Mouse (Mus musculus) intestine, embryonic 14.5 days (tissue): ENCODE data around the gene Sphk1. TPM values are rescaled to one million over a fixed set of nuclear protein-coding genes. Genes with fewer than 3 reads are reported as not detected.
A peak's percentile ranks its signal among the peaks of the same experiment; 100 is the strongest.
"Not testable (repeated sequence)": the region's sequence is repeated elsewhere in the genome, so short reads cannot be mapped to it uniquely, and the experiment has no call there.

Experiments used
- ATAC-seq: fragments of 200-750 bp; cut with Nextera tagmentation; replicated peaks from 2 replicates; pipeline ENCODE4 v1.8.0; 2017; ENCODE audit warnings: low read depth, moderate number of reproducible peaks, moderate TSS enrichment, moderate library complexity; ENCODE audit not compliant: low FRiP score, low TSS enrichment
- DNase-seq: peaks from one replicate; pipeline ENCODE4 v3.0.0-alpha.2; 2018; ENCODE audit warnings: low spot score
- H3K27ac ChIP-seq: fragments of 300-500 bp; sonication (generic); 2 replicates; pipeline ENCODE4 v1.5.1; 2014; ENCODE audit warnings: low read depth, mild to moderate bottlenecking, control low read depth
- H3K27me3 ChIP-seq: fragments of 300-500 bp; sonication (generic); replicated peaks from 2 replicates; pipeline ENCODE4 v1.6.1; 2014; ENCODE audit warnings: low read length, control low read depth; ENCODE audit not compliant: control insufficient read depth, insufficient read depth
- H3K36me3 ChIP-seq: fragments of 300-500 bp; sonication (generic); 2 replicates; pipeline ENCODE4 v1.6.1; 2014; ENCODE audit warnings: low read length, control low read depth; ENCODE audit not compliant: control insufficient read depth, insufficient read depth
- H3K4me1 ChIP-seq: fragments of 300-500 bp; sonication (generic); replicated peaks from 2 replicates; pipeline ENCODE4 v1.6.1; 2014; ENCODE audit warnings: low read length, control low read depth, mixed read lengths; ENCODE audit not compliant: control insufficient read depth, insufficient read depth
- H3K4me2 ChIP-seq: fragments of 300-500 bp; sonication (generic); 2 replicates; pipeline ENCODE4 v1.6.1; 2014; ENCODE audit warnings: low read length
- H3K4me3 ChIP-seq: fragments of 300-500 bp; sonication (generic); 2 replicates; pipeline ENCODE4 v1.5.1; 2014; ENCODE audit warnings: low read depth, low read length, control low read depth, mixed read lengths
- H3K9ac ChIP-seq: fragments of 300-500 bp; sonication (generic); 2 replicates; pipeline ENCODE4 v1.6.1; 2014; ENCODE audit warnings: mild to moderate bottlenecking, low read length
- H3K9me3 ChIP-seq: fragments of 300-500 bp; sonication (generic); 2 replicates; pipeline ENCODE4 v1.6.1; 2016; ENCODE audit warnings: low read length, control low read depth; ENCODE audit not compliant: control insufficient read depth
- WGBS: fragments of 180-500 bp; shearing (Covaris S2); extraction: QIAGEN DNeasy Blood & Tissue Kit; methylation state at CpG from one replicate; pipeline ENCODE4 v1.1.7; 2014; 5-methylcytosine and 5-hydroxymethylcytosine counted together
- polyA plus RNA-seq: library from polyadenylated mRNA; unstranded; fragments of >200 nt; fragmentation: Nextera tagmentation; extraction: Ambion mirVana; gene quantifications from 2 replicates; pipeline ENCODE4 v1.2.1, GENCODE M21; 2014

Sphk1 gene
- polyA plus RNA-seq, 1 experiment from 2014 or later: 4.5 TPM

DNA sequence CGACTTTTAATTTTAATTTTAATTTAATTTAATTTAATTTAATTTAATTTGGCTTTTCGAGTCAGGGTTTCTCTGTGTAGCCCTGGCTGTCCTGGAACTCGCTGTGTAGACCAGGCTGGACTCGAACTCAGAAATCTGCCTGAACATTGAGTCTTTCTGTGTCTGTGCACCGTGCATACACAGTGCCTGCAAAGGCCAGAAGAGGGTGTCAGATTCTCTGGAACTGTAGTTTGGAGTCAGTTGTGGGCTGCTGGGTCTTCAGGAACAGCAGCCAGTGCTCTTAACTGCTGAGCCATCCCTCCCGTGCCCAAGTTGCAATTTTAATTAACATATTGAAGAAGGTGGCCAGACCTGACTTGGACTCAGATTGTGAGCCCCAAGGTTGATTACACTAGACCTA, 39.4 kb upstream of the Sphk1 start:
- H3K4me1 ChIP-seq: peaks cover 12% of the 10 kb centered on the region; the same call in 1 of the 2 replicates
- H3K27ac ChIP-seq: peak overlapping the region; percentile 92
- peaks cover 14% of the 10 kb centered on the region for H3K36me3 ChIP-seq
- H3K27me3 ChIP-seq: no peaks in the 10 kb centered on the region
- WGBS: 68% methylated on average over 6 of the region's 6 CpGs
- H3K9me3 ChIP-seq: no peaks in the 10 kb centered on the region
- DNase-seq (no peak), ATAC-seq (no peak)
- no peak overlapping the region for H3K9ac ChIP-seq
- peak overlapping the region; percentile 70 for H3K4me2 ChIP-seq
- no peak overlapping the region for H3K4me3 ChIP-seq

DNA sequence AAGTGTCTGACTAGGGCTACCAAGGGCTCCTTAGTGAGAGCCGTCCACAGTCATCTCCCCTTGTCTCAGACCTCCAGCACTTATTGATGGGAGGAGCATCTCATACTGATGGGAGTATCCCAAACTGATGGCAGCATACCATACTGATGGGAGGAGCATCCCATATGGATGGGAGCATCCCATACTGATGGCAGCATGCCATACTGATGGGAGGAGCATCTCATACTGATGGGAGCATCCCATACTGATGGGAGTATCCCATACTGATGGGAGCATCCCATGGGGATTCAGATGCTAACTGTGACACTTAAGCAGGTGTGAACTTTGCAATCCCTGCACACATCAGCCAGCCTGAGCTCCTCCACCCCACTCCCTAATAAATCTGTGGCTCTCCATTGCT, 38.2 kb upstream of the Sphk1 start:
- not testable (repeated sequence) for H3K9me3 ChIP-seq, H3K9ac ChIP-seq, H3K4me3 ChIP-seq, H3K4me2 ChIP-seq, H3K36me3 ChIP-seq, ATAC-seq, H3K27me3 ChIP-seq, H3K27ac ChIP-seq, DNase-seq
- H3K4me1 ChIP-seq: peaks cover 12% of the 10 kb centered on the region; the same call in 1 of the 2 replicates
- 100% methylated on average over 1 of the region's 1 CpGs for WGBS

DNA sequence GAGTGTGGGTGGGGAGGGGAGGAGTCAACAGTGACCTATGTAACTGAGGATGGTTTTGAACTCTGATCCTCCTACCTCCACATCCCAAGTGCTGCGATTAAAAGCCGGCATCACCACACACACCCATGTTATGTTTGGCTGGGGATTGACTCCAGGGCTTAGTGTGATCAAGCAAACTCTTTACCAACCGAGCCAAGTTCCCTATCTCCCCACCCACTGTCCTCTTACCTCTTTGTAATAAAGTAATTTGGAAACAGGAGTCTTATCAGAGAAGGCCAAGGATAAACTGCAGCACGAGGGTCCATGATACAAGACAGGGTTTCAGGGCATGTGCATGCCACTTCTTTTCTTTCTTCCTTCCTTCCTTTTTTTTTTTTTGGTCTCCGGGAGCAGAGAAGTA, 37.5 kb upstream of the Sphk1 start:
- H3K27me3 ChIP-seq: no peaks in the 10 kb centered on the region
- no peak overlapping the region for H3K4me3 ChIP-seq
- DNase-seq: no peak
- H3K9me3 ChIP-seq: no peaks in the 10 kb centered on the region
- H3K4me1 ChIP-seq: peaks cover 12% of the 10 kb centered on the region; the same call in 1 of the 2 replicates
- no peak overlapping the region for H3K27ac ChIP-seq
- WGBS: 77% methylated on average over 5 of the region's 5 CpGs
- ATAC-seq: no peak
- H3K4me2 ChIP-seq: no peak overlapping the region
- H3K9ac ChIP-seq: no peak overlapping the region
- H3K36me3 ChIP-seq: no peaks in the 10 kb centered on the region

DNA sequence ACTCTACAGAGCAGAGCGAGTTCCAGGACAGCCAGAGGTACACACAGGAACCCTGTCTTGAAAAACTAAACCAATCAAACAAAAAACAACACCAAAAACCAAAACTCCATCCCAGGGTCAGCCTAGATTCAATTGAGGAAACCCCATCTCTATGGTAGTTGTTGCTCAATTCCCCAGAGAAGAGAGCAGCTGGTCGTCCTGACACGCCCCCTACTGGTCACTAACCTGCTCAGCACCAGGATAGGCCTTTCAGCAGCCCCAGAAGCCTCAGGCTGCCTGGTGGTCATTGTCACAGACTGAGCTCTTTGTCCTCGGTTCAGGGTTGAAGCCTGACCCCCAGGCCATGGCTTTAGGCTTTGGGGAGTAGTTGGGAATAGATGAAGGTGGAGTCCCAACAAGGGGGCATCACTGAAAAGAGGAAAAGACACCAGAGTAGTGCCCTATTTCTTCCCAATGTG, 36.9 kb upstream of the Sphk1 start, which contains the start of gene Prpsap1:
Prpsap1 (minus strand) TSS at position 408 of the 458 bp plus-strand sequence.
- no peaks in the 10 kb centered on the region for H3K27me3 ChIP-seq
- DNase-seq (peak; percentile 65), ATAC-seq (no peak)
- WGBS: 37% methylated on average over 4 of the region's 4 CpGs
- H3K4me1 ChIP-seq: peaks cover 10% of the 10 kb centered on the region; the same call in 1 of the 2 replicates
- H3K36me3 ChIP-seq: no peaks in the 10 kb centered on the region
- H3K9ac ChIP-seq: no peak within 1 kb of the TSS
- no peaks in the 10 kb centered on the region for H3K9me3 ChIP-seq
- peak within 1 kb of the TSS; percentile 84 for H3K27ac ChIP-seq
- H3K4me2 ChIP-seq: 0 out of 2 replicates have a peak within 1 kb of the TSS, but pooled peaks have one; percentile 9
- no peak within 1 kb of the TSS for H3K4me3 ChIP-seq

DNA sequence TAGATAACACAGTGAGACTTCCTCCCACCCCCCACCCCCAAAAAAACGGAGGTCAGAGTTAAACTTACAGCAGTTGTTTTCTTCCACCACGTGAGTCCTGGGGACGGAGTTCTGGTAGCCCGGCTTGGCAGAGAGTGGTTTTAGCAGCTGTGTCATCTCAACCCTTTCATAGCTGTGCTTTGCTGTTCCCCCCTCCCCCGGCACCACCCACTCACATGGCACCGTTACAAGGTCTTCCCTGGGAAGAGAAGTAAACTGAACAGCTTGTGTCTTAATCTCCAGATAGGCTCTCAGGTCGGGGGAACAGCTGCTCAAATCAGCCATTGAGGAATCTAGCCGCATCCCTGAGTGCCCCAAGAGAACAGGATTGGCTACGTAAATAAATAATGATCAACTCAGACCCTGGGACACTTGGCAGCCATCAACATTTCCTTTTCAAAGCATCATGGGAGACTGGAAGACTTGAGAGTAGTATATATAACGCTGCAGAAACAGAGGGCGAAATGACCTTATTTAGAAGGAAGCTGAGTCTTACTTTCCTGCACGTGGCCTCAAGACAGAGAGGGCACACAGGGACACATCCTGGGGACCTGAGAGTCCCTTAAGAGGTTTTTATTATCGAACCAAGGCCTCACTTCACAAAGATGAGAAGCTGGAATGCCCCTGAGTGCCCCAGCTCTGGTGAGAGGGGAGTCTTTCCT, 36.1 kb upstream of the Sphk1 start:
- Histone ChIP-seq H3K4me2 (0 out of 2 replicates have a peak overlapping the region, but pooled peaks have one; percentile 9), H3K4me3 (no peak overlapping the region), H3K27me3 (no peaks in the 10 kb centered on the region), H3K9ac (no peak overlapping the region), H3K27ac (peak overlapping the region; percentile 84), H3K9me3 (no peaks in the 10 kb centered on the region), H3K4me1 (peaks cover 6% of the 10 kb centered on the region; the same call in 1 of the 2 replicates), H3K36me3 (no peaks in the 10 kb centered on the region)
- 31% methylated on average over 13 of the region's 13 CpGs for WGBS
- peak; percentile 67 for DNase-seq
- no peak for ATAC-seq

DNA sequence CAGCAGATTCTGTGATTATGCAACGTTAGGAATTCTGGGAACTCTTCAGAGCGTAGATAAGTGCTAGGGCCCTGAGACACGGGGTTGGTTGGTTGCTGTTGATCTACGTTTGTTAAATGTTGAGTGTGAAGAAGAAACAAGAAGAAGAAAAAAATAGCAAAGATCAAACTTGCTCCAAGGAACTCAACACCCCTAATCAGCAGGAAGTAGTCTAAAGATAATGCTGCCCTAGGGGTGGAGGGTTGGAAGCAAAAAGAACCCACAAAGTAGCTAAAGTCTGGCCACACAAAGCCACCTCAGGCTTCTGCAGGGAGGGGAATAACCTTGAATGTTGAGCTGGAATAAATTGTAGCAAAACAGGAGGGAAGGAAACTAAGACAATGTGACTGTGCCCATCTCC, 33.4 kb upstream of the Sphk1 start:
- WGBS: 83% methylated on average over 4 of the region's 4 CpGs
- no peak for DNase-seq
- H3K4me1 ChIP-seq: peaks cover 6% of the 10 kb centered on the region; the same call in 1 of the 2 replicates

DNA sequence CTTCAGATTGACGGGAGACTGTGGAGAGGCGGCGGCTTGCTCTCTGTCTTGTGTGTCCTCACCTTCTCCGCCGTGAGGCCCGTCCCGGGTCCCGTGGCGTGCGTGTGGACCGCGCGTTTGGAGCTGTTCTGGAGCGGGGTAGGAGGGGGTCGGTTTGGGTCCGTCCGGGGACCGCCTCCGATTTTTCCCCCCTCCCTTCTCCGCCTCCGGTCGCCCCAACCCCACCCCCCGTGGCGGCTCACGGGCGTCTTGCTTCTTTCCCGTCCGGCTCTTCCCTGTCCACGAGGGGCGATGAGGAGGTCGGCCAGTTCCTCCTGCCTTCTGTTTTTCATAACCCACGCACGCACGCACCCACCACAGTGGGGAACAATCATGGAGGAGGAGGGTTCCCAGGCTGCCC, 32.1 kb upstream of the Sphk1 start:
- H3K9me3 ChIP-seq: no peaks in the 10 kb centered on the region
- no peaks in the 10 kb centered on the region for H3K27me3 ChIP-seq
- no peak for ATAC-seq
- no peak for DNase-seq
- peaks cover 6% of the 10 kb centered on the region; the same call in 1 of the 2 replicates for H3K4me1 ChIP-seq
- H3K36me3 ChIP-seq: no peaks in the 10 kb centered on the region
- peak overlapping the region; percentile 22 for H3K4me3 ChIP-seq
- peak overlapping the region; percentile 42 for H3K9ac ChIP-seq
- 29% methylated on average over 34 of the region's 34 CpGs for WGBS
- peak overlapping the region; percentile 44 for H3K4me2 ChIP-seq
- no peak overlapping the region for H3K27ac ChIP-seq

More for the DNA sequence above, 33.4 kb upstream of the Sphk1 start:
- no peaks in the 10 kb centered on the region for H3K9me3 ChIP-seq
- H3K27me3 ChIP-seq: no peaks in the 10 kb centered on the region
- H3K36me3 ChIP-seq: no peaks in the 10 kb centered on the region
- no peak for ATAC-seq
- no peak overlapping the region for H3K4me3 ChIP-seq
- no peak overlapping the region for H3K4me2 ChIP-seq
- no peak overlapping the region for H3K9ac ChIP-seq
- no peak overlapping the region for H3K27ac ChIP-seq

DNA sequence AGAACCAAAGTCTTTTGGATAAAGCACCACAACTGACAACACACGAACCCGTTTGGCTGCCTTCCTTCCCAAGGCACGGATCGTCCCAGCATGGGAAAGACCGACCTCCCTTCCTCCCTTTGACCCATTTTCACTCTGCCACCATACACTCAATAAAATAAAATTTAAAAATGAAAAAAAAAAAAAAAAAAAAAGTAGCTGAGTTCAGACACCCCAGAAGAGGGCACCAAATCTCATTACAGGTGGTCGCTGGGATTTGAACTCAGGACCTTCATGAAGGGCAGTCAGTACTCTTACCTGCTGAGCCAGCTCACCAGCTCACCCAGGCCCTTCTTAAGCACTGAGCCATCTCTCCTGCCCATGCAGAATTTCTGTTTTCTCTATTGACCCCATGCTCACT, 31.7 kb upstream of the Sphk1 start:
- Histone ChIP-seq H3K9ac (peak overlapping the region; percentile 42; the same call in 1 of the 2 replicates), H3K4me3 (peak overlapping the region; percentile 22), H3K27me3 (no peaks in the 10 kb centered on the region), H3K9me3 (no peaks in the 10 kb centered on the region), H3K27ac (no peak overlapping the region), H3K4me1 (peaks cover 6% of the 10 kb centered on the region; the same call in 1 of the 2 replicates), H3K4me2 (peak overlapping the region; percentile 44), H3K36me3 (no peaks in the 10 kb centered on the region)
- ATAC-seq (no peak), DNase-seq (no peak)
- 43% methylated on average over 6 of the region's 6 CpGs for WGBS
